In genomic region chr4:56028441-56028840, GRCm38 (mm10) we compare ENCODE assay signal across 19 mouse cellular contexts.
A peak's percentile ranks its signal among the peaks of the same experiment; 100 is the strongest.
DNase-seq lines count a peak whose midpoint lies in the region; ATAC-seq lines count a peak whose summit lies in the region.
"Had no signal": no experiment of that assay in that cellular context is flagged by ENCODE, and none has a peak within 500 bp of the region (broad histone marks: within the 10 kb centered on the region; RNA-seq: fewer than 3 reads in every experiment).

No protein-coding gene starts in this region.

- ATAC-seq in heart, embryonic 11.5 days (replicated peaks; ENCODE audit: insufficient number of reproducible peaks, low FRiP score, low TSS enrichment) = no peak
- no peak for ATAC-seq in midbrain, embryonic 11.5 days (ENCODE audit: low FRiP score)
- ATAC-seq in midbrain, embryonic 16.5 days = no peak
- ATAC-seq: activated CD4-positive, CD25-positive, alpha-beta regulatory T cell, adult 4 months; CD4-positive, CD25-positive, alpha-beta regulatory T cell, adult 4 months; Patski had no signal

- no peak overlapping the region for H3K9ac ChIP-seq in heart, embryonic 11.5 days (ENCODE audit: low read depth, low read length)
- no peak overlapping the region for H3K9ac ChIP-seq in midbrain, embryonic 11.5 days (ENCODE audit: low read length)
- no peak overlapping the region for H3K9ac ChIP-seq in midbrain, embryonic 16.5 days (ENCODE audit: low read depth, low read length)

- DNase-seq in heart, adult 11 months = peak; percentile 63
- DNase-seq in midbrain, embryonic 11.5 days (ENCODE audit: low spot score, missing footprints) = peak; percentile 69
- DNase-seq: adrenal gland, adult 2 months; adrenal gland, adult 8-10 months; adrenal gland, postnatal 10 days; adrenal gland, postnatal 14 days; adrenal gland, postnatal 25 days; adrenal gland, postnatal 36 days; B cell, adult 2 months; cerebellum, adult 11 months; cerebellum, adult 11-12 months; cerebellum, adult 18-20 months had no signal

- H3K9me3 ChIP-seq in heart, embryonic 11.5 days (replicated peaks; ENCODE audit: control insufficient read depth, low read length) = no peaks in the 10 kb centered on the region
- H3K9me3 ChIP-seq in midbrain, embryonic 11.5 days (ENCODE audit: control insufficient read depth, low read length) = no peaks in the 10 kb centered on the region
- H3K9me3 ChIP-seq in midbrain, embryonic 16.5 days (replicated peaks; ENCODE audit: control insufficient read depth, low read length, poor library complexity, severe bottlenecking) = no peaks in the 10 kb centered on the region

- H3K27ac ChIP-seq in heart, embryonic 11.5 days (ENCODE audit: low read depth, low read length) = no peak overlapping the region
- no peak overlapping the region for H3K27ac ChIP-seq in midbrain, embryonic 11.5 days (ENCODE audit: low read depth, low read length)
- H3K27ac ChIP-seq in midbrain, embryonic 16.5 days (ENCODE audit: low read length) = no peak overlapping the region

- no peaks in the 10 kb centered on the region for H3K27me3 ChIP-seq in heart, embryonic 11.5 days (ENCODE audit: control insufficient read depth, insufficient read depth, low read length)
- H3K27me3 ChIP-seq in midbrain, embryonic 11.5 days (ENCODE audit: control insufficient read depth, insufficient read depth, low read length) = no peaks in the 10 kb centered on the region
- no peaks in the 10 kb centered on the region for H3K27me3 ChIP-seq in midbrain, embryonic 16.5 days (ENCODE audit: control insufficient read depth, insufficient read depth, low read depth, low read length)
- H3K27me3 ChIP-seq: CH12.LX, Patski had no signal

- WGBS in heart, embryonic 11.5 days (ENCODE audit: insufficient replicate concordance) = 83% methylated on average over 3 of the region's 3 CpGs
- 79% methylated on average over 3 of the region's 3 CpGs for WGBS in midbrain, embryonic 11.5 days
- 71% methylated on average over 3 of the region's 3 CpGs for WGBS in midbrain, embryonic 16.5 days

- no peak overlapping the region for H3K4me2 ChIP-seq in heart, embryonic 11.5 days
- H3K4me2 ChIP-seq in midbrain, embryonic 11.5 days = no peak overlapping the region
- no peak overlapping the region for H3K4me2 ChIP-seq in midbrain, embryonic 16.5 days (ENCODE audit: low read length)

- H3K36me3 ChIP-seq in heart, embryonic 11.5 days (ENCODE audit: control insufficient read depth, insufficient read depth, low read length) = no peaks in the 10 kb centered on the region
- H3K36me3 ChIP-seq in midbrain, embryonic 11.5 days (ENCODE audit: control insufficient read depth, insufficient read depth, low read length) = no peaks in the 10 kb centered on the region
- no peaks in the 10 kb centered on the region for H3K36me3 ChIP-seq in midbrain, embryonic 16.5 days (ENCODE audit: control insufficient read depth, insufficient read depth, low read length)
- H3K36me3 ChIP-seq: G1E had no signal

- H3K4me3 ChIP-seq in heart, embryonic 11.5 days (ENCODE audit: low read depth, low read length) = no peak overlapping the region
- no peak overlapping the region for H3K4me3 ChIP-seq in midbrain, embryonic 11.5 days (ENCODE audit: low read depth, low read length)
- H3K4me3 ChIP-seq in midbrain, embryonic 16.5 days (ENCODE audit: low read depth, low read length) = no peak overlapping the region

- no peaks in the 10 kb centered on the region for H3K4me1 ChIP-seq in heart, embryonic 11.5 days (ENCODE audit: control insufficient read depth, insufficient read depth, low read length)
- H3K4me1 ChIP-seq in midbrain, embryonic 11.5 days (ENCODE audit: control insufficient read depth, insufficient read depth, low read length) = no peaks in the 10 kb centered on the region
- H3K4me1 ChIP-seq in midbrain, embryonic 16.5 days (ENCODE audit: control insufficient read depth, insufficient read depth, low read length) = no peaks in the 10 kb centered on the region
